Mouse (Mus musculus): ENCODE measurements around the gene Sbno2. TPM values are rescaled to one million over a fixed set of nuclear protein-coding genes. Genes with fewer than 3 reads are reported as not detected.

The Sbno2 gene
- polyA plus RNA-seq, 1 experiment, result 127 TPM

DNA sequence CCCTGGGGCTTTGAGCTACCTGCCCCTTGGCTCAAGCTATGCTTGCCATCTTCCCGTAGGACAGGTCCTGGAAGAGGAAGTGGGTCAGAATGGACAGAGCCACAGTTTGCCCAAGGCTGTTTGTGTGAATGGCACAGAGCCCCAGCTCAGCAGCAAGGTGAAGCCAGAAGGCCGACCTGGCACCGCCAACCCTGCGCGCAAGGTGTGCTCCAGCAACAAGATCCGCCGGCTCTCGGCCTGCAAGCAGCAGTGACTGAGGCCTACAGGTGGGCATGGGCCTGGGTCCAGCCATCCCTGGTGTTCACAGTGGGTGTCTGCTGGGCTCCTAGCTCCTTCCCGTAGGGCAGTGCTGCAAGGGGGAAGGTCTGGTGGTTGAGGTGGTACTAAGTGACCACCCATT is 24.5 kb upstream of the Sbno2 start:
- no peak overlapping the region for H3K4me3 ChIP-seq (ENCODE audit: control insufficient read depth, insufficient read depth, low read length)
- peaks cover 7% of the 10 kb centered on the region; the same call in 1 of the 2 replicates for H3K4me1 ChIP-seq (replicated peaks; ENCODE audit: control insufficient read depth, insufficient read depth, low read length)
- WGBS, result 98% methylated on average over 9 of the region's 9 CpGs
- no peak overlapping the region for H3K27ac ChIP-seq (ENCODE audit: control insufficient read depth, insufficient read depth, low read length)
- TF ChIP-seq CTCF (IDR thresholded peaks at IDR 0.05; ENCODE audit: borderline replicate concordance, control insufficient read depth, extremely low read depth, insufficient read depth, low read length, poor library complexity) (no peak), POLR2A (IDR thresholded peaks at IDR 0.05; ENCODE audit: control insufficient read depth, extremely low read depth, insufficient read depth, low read length, poor library complexity) (no peak)
- H3K27me3 ChIP-seq (ENCODE audit: control insufficient read depth, insufficient read depth, low read length), result no peaks in the 10 kb centered on the region
- peaks cover 50% of the 10 kb centered on the region for H3K36me3 ChIP-seq (ENCODE audit: control insufficient read depth, insufficient read depth, low read length)
- no peak for DNase-seq

DNA sequence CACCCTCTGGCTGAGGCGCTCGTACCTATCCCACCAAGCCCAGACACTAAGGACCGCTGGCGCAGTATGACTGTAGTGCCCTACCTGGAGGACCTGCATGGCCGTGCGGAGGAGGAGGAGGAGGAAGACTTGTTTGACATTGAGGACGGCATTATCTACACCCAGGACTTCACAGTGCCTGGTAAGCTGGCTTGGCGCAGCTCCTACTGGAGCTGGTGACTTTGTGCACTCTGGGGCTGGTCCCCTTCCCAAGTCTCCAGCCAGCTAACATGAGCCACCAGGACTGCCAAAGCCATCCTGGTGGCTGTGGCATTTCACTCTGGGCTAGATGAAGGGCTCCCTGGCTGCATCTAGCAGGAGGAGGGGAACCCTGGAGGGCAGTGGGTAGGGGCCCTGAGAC is 22.5 kb upstream of the Sbno2 start:
- Histone ChIP-seq H3K4me3 (ENCODE audit: control insufficient read depth, insufficient read depth, low read length) (no peak overlapping the region), H3K4me1 (replicated peaks; ENCODE audit: control insufficient read depth, insufficient read depth, low read length) (no peaks in the 10 kb centered on the region), H3K36me3 (ENCODE audit: control insufficient read depth, insufficient read depth, low read length) (peaks cover 50% of the 10 kb centered on the region), H3K27ac (ENCODE audit: control insufficient read depth, insufficient read depth, low read length) (no peak overlapping the region), H3K27me3 (ENCODE audit: control insufficient read depth, insufficient read depth, low read length) (no peaks in the 10 kb centered on the region)
- 96% methylated on average over 8 of the region's 8 CpGs for WGBS
- DNase-seq, result no peak
- TF ChIP-seq POLR2A (IDR thresholded peaks at IDR 0.05; ENCODE audit: control insufficient read depth, extremely low read depth, insufficient read depth, low read length, poor library complexity), result no peak
- no peak for TF ChIP-seq CTCF (IDR thresholded peaks at IDR 0.05; ENCODE audit: borderline replicate concordance, control insufficient read depth, extremely low read depth, insufficient read depth, low read length, poor library complexity)

DNA sequence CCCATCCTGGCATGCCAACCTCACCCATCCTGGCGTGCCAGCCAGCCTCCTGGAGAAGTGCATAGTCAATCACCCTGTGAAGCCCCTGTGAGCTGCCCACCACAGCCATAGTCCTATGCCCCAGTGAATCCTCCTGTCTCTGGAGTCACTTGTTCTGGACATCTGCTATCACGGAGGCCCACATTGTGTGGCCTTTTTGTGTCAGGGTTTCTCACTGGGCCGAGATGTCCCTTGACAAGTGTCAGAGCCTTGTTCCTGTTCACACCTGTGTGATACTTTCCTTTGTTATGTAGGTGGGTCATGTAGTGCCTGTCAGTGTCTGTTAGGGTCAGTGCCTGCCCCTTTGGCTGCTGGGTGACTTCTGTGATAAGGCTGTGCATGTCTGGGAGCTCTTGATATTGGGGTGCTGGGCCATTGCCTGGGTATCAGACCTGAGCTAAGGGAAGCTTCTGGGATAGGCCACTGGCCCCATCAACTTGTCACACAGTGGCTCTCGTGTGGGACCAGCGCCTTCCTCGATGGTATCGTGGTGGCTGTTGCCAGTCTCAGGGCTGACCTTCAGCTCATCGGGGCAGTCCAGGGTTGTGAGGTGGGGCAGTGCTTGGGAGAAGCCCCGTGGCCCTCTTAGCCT is 18.7 kb upstream of the Sbno2 start:
- H3K4me3 ChIP-seq (ENCODE audit: control insufficient read depth, insufficient read depth, low read length), result no peak overlapping the region
- WGBS, result 99% methylated on average over 9 of the region's 9 CpGs
- H3K4me1 ChIP-seq (replicated peaks; ENCODE audit: control insufficient read depth, insufficient read depth, low read length), result 0 out of 2 replicates have a peak, but pooled peaks cover 1% of the 10 kb centered on the region
- no peaks in the 10 kb centered on the region for H3K27me3 ChIP-seq (ENCODE audit: control insufficient read depth, insufficient read depth, low read length)
- no peak for TF ChIP-seq CTCF (IDR thresholded peaks at IDR 0.05; ENCODE audit: borderline replicate concordance, control insufficient read depth, extremely low read depth, insufficient read depth, low read length, poor library complexity)
- TF ChIP-seq POLR2A (IDR thresholded peaks at IDR 0.05; ENCODE audit: control insufficient read depth, extremely low read depth, insufficient read depth, low read length, poor library complexity), result no peak
- H3K27ac ChIP-seq (ENCODE audit: control insufficient read depth, insufficient read depth, low read length), result no peak overlapping the region
- DNase-seq, result no peak
- peaks cover 25% of the 10 kb centered on the region for H3K36me3 ChIP-seq (ENCODE audit: control insufficient read depth, insufficient read depth, low read length)

DNA sequence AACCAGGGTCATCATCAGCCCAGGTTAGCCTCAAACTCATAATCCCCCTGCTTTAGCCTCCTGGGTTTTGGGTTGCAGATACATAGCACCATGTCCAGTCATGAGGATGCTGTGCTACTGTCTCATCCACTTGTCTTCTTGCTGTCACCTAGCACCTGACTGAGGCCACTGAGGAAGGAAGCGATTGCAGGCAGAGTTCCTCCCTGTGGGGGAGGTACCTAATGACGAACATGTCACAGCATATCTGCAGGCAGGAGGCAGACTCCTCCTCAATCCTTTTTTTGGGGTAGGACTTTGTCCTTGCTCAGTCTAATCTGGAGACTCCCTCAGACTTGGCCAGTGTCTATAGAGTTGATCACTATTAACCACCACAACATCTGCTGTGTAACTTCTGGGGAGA is 16.3 kb upstream of the Sbno2 start:
- no peak for DNase-seq
- no peak overlapping the region for H3K4me3 ChIP-seq (ENCODE audit: control insufficient read depth, insufficient read depth, low read length)
- H3K27me3 ChIP-seq (ENCODE audit: control insufficient read depth, insufficient read depth, low read length), result no peaks in the 10 kb centered on the region
- WGBS, result 80% methylated on average over 2 of the region's 2 CpGs
- no peak overlapping the region for H3K27ac ChIP-seq (ENCODE audit: control insufficient read depth, insufficient read depth, low read length)
- H3K36me3 ChIP-seq (ENCODE audit: control insufficient read depth, insufficient read depth, low read length), result peaks cover 8% of the 10 kb centered on the region
- H3K4me1 ChIP-seq (replicated peaks; ENCODE audit: control insufficient read depth, insufficient read depth, low read length), result peaks cover 24% of the 10 kb centered on the region
- TF ChIP-seq POLR2A (IDR thresholded peaks at IDR 0.05; ENCODE audit: control insufficient read depth, extremely low read depth, insufficient read depth, low read length, poor library complexity) (no peak), CTCF (IDR thresholded peaks at IDR 0.05; ENCODE audit: borderline replicate concordance, control insufficient read depth, extremely low read depth, insufficient read depth, low read length, poor library complexity) (no peak)

DNA sequence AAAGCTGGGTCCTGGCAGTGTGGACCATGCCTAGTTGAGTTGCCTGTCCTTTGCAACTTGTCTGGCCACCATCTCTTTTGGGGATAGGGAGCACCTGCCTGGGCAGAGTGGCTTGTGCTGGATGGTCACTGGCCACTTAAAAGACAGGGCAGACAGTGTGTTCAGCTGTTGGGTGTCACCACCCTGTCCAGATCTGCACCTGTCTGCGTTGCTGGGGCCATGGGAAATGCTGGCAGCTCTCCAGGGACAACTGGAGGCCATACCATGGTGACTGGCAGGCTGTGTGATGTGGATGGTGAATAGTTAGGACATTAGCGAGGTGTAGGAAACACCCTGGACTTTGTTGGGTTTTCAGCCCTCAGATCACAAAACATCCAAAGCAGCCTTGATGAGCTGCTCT is 14.8 kb upstream of the Sbno2 start:
- H3K27ac ChIP-seq (ENCODE audit: control insufficient read depth, insufficient read depth, low read length), result no peak overlapping the region
- H3K36me3 ChIP-seq (ENCODE audit: control insufficient read depth, insufficient read depth, low read length), result no peaks in the 10 kb centered on the region
- peaks cover 25% of the 10 kb centered on the region for H3K4me1 ChIP-seq (replicated peaks; ENCODE audit: control insufficient read depth, insufficient read depth, low read length)
- H3K4me3 ChIP-seq (ENCODE audit: control insufficient read depth, insufficient read depth, low read length), result no peak overlapping the region
- WGBS, result 81% methylated on average over 2 of the region's 2 CpGs
- TF ChIP-seq POLR2A (IDR thresholded peaks at IDR 0.05; ENCODE audit: control insufficient read depth, extremely low read depth, insufficient read depth, low read length, poor library complexity) (no peak), CTCF (IDR thresholded peaks at IDR 0.05; ENCODE audit: borderline replicate concordance, control insufficient read depth, extremely low read depth, insufficient read depth, low read length, poor library complexity) (no peak)
- H3K27me3 ChIP-seq (ENCODE audit: control insufficient read depth, insufficient read depth, low read length), result no peaks in the 10 kb centered on the region
- no peak for DNase-seq

DNA sequence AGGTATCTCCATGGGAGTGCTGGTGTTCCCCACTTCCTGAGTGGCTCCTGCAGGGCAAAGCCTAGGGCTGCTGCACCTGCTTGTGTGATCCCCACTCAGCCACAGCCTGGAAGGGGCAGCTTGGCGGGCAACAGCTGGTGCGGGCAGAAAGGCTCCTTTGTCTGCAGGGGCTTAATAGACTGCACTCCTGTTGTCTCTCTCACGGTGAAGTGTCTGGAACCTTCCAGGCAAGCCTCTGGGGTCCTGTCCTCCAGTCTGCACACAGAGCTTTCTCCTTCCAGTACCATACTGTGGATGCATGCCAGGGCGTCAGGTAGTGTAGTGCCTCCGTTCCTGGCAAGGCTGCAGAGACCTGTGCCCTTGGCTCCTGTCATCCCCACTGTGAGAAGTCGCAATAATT is 13.2 kb upstream of the Sbno2 start:
- H3K27ac ChIP-seq (ENCODE audit: control insufficient read depth, insufficient read depth, low read length), result 0 out of 2 replicates have a peak overlapping the region, but pooled peaks have one; percentile 1
- no peaks in the 10 kb centered on the region for H3K27me3 ChIP-seq (ENCODE audit: control insufficient read depth, insufficient read depth, low read length)
- no peak overlapping the region for H3K4me3 ChIP-seq (ENCODE audit: control insufficient read depth, insufficient read depth, low read length)
- DNase-seq, result no peak
- peaks cover 29% of the 10 kb centered on the region for H3K4me1 ChIP-seq (replicated peaks; ENCODE audit: control insufficient read depth, insufficient read depth, low read length)
- no peaks in the 10 kb centered on the region for H3K36me3 ChIP-seq (ENCODE audit: control insufficient read depth, insufficient read depth, low read length)
- 43% methylated on average over 6 of the region's 6 CpGs for WGBS
- TF ChIP-seq CTCF (IDR thresholded peaks at IDR 0.05; ENCODE audit: borderline replicate concordance, control insufficient read depth, extremely low read depth, insufficient read depth, low read length, poor library complexity) (no peak), POLR2A (IDR thresholded peaks at IDR 0.05; ENCODE audit: control insufficient read depth, extremely low read depth, insufficient read depth, low read length, poor library complexity) (no peak)

DNA sequence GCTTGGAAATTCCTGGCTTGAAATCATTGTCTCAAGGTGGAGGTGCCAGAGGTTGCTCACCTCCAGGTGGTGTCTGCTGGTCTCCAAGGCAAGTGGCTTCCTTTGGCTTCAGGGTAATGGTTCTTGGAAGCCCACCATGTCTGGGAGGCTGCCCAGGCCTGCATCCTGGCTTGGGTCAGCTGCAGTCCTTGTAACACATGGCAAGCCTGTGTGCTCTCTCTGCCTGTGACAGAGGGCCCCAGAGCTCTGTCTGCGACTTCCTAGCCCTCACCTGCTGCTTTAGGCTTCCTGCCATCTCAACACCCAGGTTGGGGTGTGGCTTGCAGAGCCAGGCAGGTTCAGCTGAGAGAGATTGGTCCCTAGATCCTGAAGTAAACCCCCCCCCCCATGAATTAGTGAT is 12.4 kb upstream of the Sbno2 start:
- Histone ChIP-seq H3K4me1 (replicated peaks; ENCODE audit: control insufficient read depth, insufficient read depth, low read length) (peaks cover 29% of the 10 kb centered on the region), H3K27ac (ENCODE audit: control insufficient read depth, insufficient read depth, low read length) (peak overlapping the region; percentile 50), H3K27me3 (ENCODE audit: control insufficient read depth, insufficient read depth, low read length) (no peaks in the 10 kb centered on the region), H3K4me3 (ENCODE audit: control insufficient read depth, insufficient read depth, low read length) (peak overlapping the region; percentile 73), H3K36me3 (ENCODE audit: control insufficient read depth, insufficient read depth, low read length) (no peaks in the 10 kb centered on the region)
- WGBS, result 3% methylated on average over 1 of the region's 1 CpGs
- no peak for DNase-seq
- TF ChIP-seq CTCF (IDR thresholded peaks at IDR 0.05; ENCODE audit: borderline replicate concordance, control insufficient read depth, extremely low read depth, insufficient read depth, low read length, poor library complexity), result no peak
- TF ChIP-seq POLR2A (IDR thresholded peaks at IDR 0.05; ENCODE audit: control insufficient read depth, extremely low read depth, insufficient read depth, low read length, poor library complexity), result 0 out of 2 replicates have a peak, but pooled peaks have one; percentile 29
